Mouse (Mus musculus) forebrain, postnatal 0 days (tissue): ENCODE measurements around the gene Hoxd3. TPM values are rescaled to one million over a fixed set of nuclear protein-coding genes. Genes with fewer than 3 reads are reported as not detected.
A peak's percentile ranks its signal among the peaks of the same experiment; 100 is the strongest.

Experiments
- ATAC-seq: fragments of 200-750 bp; cut with Nextera tagmentation; 2 replicates; pipeline ENCODE4 v1.8.0; 2017; ENCODE audit warnings: mild to moderate bottlenecking, moderate library complexity
- DNase-seq: peaks from one replicate; pipeline ENCODE4 v3.0.0-alpha.2; 2015
- H3K27ac ChIP-seq: fragments of 300-500 bp; sonication (generic); 2 replicates; pipeline ENCODE4 v1.5.1; 2014; ENCODE audit warnings: low read depth, mild to moderate bottlenecking, antibody characterized with exemption, low read length, moderate library complexity, mixed read lengths
- H3K27me3 ChIP-seq: fragments of 300-500 bp; sonication (generic); 2 replicates; pipeline ENCODE4 v1.6.1; 2014; ENCODE audit warnings: mild to moderate bottlenecking, low read length, mixed read lengths; ENCODE audit not compliant: insufficient read depth
- H3K36me3 ChIP-seq: fragments of 300-500 bp; sonication (generic); 2 replicates; pipeline ENCODE4 v1.6.1; 2014; ENCODE audit warnings: mild to moderate bottlenecking, moderate library complexity; ENCODE audit not compliant: insufficient read depth
- H3K4me1 ChIP-seq: fragments of 300-500 bp; sonication (generic); 2 replicates; pipeline ENCODE4 v1.6.1; 2014; ENCODE audit warnings: antibody characterized with exemption; ENCODE audit not compliant: insufficient read depth
- H3K4me2 ChIP-seq: fragments of 300-500 bp; sonication (generic); 2 replicates; pipeline ENCODE4 v1.6.1; 2014; ENCODE audit warnings: low read depth, mild to moderate bottlenecking, moderate library complexity
- H3K4me3 ChIP-seq: fragments of 300-500 bp; sonication (generic); 2 replicates; pipeline ENCODE4 v1.5.1; 2014; ENCODE audit warnings: low read depth, low read length, mixed read lengths
- H3K9ac ChIP-seq: fragments of 300-500 bp; sonication (generic); 2 replicates; pipeline ENCODE4 v1.6.1; 2014; ENCODE audit warnings: mild to moderate bottlenecking
- H3K9me3 ChIP-seq: fragments of 300-500 bp; sonication (generic); 2 replicates; pipeline ENCODE4 v1.6.1; 2016; ENCODE audit warnings: low read length
- CTCF ChIP-seq: sonication (generic); IDR thresholded peaks from 2 replicates; pipeline ENCODE4 v1.5.1; 2016; ENCODE audit warnings: antibody characterized with exemption, control low read depth, low read depth
- WGBS: fragments of 180-500 bp; shearing (Covaris S2); extraction: QIAGEN DNeasy Blood & Tissue Kit; methylation state at CpG from one replicate; pipeline ENCODE4 v1.1.7; 2014; 5-methylcytosine and 5-hydroxymethylcytosine counted together
- polyA plus RNA-seq: library from polyadenylated mRNA; unstranded; fragments of >200 nt; fragmentation: Nextera tagmentation; extraction: Ambion mirVana; gene quantifications from 2 replicates; pipeline ENCODE4 v1.2.1, GENCODE M21; 2015
- total RNA-seq: library from RNA; depleted of rRNA; stranded (reverse); fragments of >200 nt; gene quantifications from 2 replicates; pipeline ENCODE4 v1.2.3, GENCODE M21; 2014

The Hoxd3 gene
- total and polyA plus RNA-seq, 2 experiments from 2014 or later = not detected

DNA sequence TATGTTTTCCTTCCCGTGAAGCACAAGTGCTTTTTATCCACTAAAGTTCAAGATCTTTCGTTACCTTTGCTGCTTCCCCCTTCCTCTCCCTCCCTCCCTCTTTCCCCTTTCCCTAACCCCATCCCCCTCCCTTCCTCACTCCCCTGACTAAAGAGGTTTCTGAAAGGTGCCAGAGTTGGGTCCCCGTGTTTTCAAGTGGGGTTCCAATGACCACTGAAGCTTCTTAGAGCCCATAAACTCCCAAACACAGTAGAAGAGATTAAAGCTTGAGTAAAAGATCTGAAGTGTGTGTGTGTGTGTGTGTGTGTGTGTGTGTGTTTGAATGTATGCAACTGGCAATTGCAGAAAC is 42.5 kb upstream of the Hoxd3 start:
- no peak for TF ChIP-seq CTCF
- Histone ChIP-seq H3K4me3 (no peak overlapping the region), H3K4me1 (no peaks in the 10 kb centered on the region), H3K4me2 (no peak overlapping the region), H3K27ac (no peak overlapping the region), H3K9ac (no peak overlapping the region), H3K27me3 (peaks cover 95% of the 10 kb centered on the region), H3K36me3 (no peaks in the 10 kb centered on the region), H3K9me3 (no peaks in the 10 kb centered on the region)
- ATAC-seq (no peak), DNase-seq (no peak)
- 4% methylated on average over 3 of the region's 3 CpGs for WGBS

DNA sequence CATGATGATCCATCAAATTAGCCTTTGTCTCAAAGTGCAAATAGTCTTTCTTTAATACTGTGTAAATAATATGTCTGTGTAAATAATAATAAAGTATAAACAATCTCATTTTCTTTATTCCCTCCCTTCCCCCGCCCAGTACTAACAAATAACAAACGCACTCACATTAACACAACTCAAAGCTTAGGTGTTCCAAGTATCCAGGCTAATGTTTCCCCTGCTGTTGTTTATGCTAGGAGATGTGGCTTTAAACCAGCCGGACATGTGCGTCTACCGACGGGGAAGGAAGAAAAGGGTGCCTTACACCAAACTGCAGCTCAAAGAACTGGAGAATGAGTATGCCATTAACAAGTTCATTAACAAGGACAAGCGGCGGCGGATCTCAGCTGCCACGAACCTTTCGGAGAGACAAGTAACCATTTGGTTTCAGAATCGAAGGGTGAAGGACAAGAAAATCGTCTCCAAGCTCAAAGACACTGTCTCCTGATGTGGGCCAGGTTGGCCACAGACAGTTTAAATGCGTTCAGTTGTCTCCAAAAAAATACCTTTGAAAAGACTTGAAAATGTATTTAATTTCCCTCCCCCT is 42.0 kb upstream of the Hoxd3 start:
- 4% methylated on average over 14 of the region's 14 CpGs for WGBS
- no peaks in the 10 kb centered on the region for H3K9me3 ChIP-seq
- no peak overlapping the region for H3K9ac ChIP-seq
- no peaks in the 10 kb centered on the region for H3K36me3 ChIP-seq
- DNase-seq (no peak), ATAC-seq (no peak)
- H3K4me3 ChIP-seq = no peak overlapping the region
- H3K27ac ChIP-seq = no peak overlapping the region
- H3K27me3 ChIP-seq = peaks cover 95% of the 10 kb centered on the region
- TF ChIP-seq CTCF = no peak
- no peaks in the 10 kb centered on the region for H3K4me1 ChIP-seq
- no peak overlapping the region for H3K4me2 ChIP-seq

DNA sequence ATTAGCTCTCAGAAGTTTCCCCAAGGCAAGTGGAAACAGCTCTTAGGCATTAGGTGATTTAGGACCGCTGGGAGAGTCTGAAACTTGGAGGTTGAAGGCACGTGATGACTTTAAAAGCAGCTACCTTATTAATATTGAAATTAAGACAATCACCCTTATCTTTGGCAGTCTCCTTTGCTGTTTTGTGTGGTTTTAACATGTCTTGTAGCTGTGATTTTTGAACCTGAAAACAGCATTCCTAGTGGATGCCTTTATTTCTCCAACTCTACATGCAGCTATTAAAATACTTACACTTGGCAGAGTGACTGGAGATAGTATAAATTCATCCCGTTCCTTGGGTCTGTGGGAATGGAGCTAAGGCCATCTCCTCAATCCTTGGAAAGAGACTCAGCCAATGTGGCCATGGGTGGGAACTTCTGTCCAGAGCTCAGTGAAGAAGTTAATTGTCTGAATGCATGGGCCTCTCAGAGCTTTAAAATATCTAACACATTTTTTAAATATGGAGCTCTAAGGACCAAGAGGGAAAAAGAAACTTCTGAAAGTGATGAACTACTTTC is 41.0 kb upstream of the Hoxd3 start:
- Histone ChIP-seq H3K27me3 (peaks cover 96% of the 10 kb centered on the region), H3K4me1 (no peaks in the 10 kb centered on the region), H3K9ac (no peak overlapping the region), H3K4me2 (no peak overlapping the region), H3K9me3 (no peaks in the 10 kb centered on the region), H3K36me3 (no peaks in the 10 kb centered on the region), H3K4me3 (no peak overlapping the region), H3K27ac (no peak overlapping the region)
- no peak for TF ChIP-seq CTCF
- no peak for DNase-seq
- WGBS = 4% methylated on average over 3 of the region's 3 CpGs
- ATAC-seq = no peak

DNA sequence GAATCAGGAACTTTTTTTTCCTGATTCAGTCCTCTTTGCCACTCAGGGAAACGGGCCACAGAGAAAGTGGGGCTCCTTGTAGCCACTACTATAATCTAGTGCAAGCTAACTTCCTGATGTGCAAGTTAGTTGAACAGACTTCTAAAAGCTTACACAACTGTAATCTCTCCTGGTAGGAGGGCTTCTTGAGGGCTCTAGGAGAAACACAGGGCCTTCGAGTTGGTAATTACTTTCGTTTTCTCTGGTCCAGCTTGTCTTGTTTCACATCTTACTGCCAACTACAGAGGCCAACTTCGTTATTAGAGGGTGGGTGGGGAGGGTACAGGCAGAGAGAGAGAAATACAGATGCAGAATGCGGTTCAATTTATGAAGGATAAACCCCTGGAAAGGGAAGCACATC is 39.9 kb upstream of the Hoxd3 start:
- DNase-seq = no peak
- Histone ChIP-seq H3K4me1 (no peaks in the 10 kb centered on the region), H3K4me3 (no peak overlapping the region), H3K9me3 (no peaks in the 10 kb centered on the region), H3K27me3 (peaks cover 97% of the 10 kb centered on the region), H3K27ac (no peak overlapping the region), H3K36me3 (no peaks in the 10 kb centered on the region), H3K9ac (no peak overlapping the region), H3K4me2 (no peak overlapping the region)
- 9% methylated on average over 5 of the region's 5 CpGs for WGBS
- no peak for TF ChIP-seq CTCF
- ATAC-seq = no peak

DNA sequence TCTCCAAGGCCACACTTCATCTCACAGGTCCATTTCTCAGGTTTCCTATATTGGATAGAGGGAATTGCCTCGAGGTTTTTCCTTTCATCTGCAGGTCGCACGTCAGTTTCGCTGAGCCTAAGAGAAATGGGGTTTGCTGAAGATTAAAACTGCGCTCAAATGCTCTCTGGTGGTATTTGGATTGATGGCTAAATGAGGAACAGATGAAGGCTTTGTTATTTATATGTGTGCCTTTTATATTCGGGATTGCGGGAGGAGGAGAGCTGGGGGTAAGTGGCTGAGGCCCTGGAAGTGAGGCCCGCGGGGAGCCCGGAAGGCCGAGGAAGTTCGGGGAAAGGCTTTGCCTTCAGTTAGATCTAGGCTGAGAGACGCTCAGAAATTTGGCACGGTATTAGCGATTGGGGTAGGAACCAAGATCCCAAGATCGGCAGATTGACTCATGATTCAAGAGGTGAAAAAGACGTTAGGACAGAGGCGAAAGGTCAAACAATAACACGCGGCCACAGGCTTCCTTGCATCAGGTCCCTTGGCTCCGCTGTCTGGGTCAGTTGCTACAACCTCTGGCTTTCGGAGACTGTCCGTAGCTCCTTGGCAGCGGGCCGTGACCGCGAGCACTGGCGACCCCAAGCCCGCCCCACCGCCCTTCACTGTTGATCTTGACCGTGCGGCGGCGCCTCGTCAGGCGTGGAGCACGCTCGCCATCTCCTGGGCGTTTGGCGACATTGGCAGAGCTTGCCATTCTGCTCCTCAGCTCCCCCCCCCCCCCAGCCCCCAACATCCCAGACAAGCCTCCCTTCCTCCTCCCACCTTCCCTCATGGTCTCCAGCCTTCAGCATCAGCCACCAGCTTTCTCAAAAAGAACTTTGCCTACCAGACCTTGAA is 39.0 kb upstream of the Hoxd3 start:
- H3K4me2 ChIP-seq = peak overlapping the region; percentile 38; the same call in 1 of the 2 replicates
- no peaks in the 10 kb centered on the region for H3K36me3 ChIP-seq
- peak; percentile 80 for TF ChIP-seq CTCF
- H3K9me3 ChIP-seq = no peaks in the 10 kb centered on the region
- H3K27ac ChIP-seq = no peak overlapping the region
- H3K27me3 ChIP-seq = peaks cover 97% of the 10 kb centered on the region
- H3K4me1 ChIP-seq = no peaks in the 10 kb centered on the region
- no peak for DNase-seq
- peak overlapping the region; percentile 23 for H3K4me3 ChIP-seq
- ATAC-seq = peak; percentile 65; the same call in 1 of the 2 replicates
- H3K9ac ChIP-seq = no peak overlapping the region
- WGBS = 6% methylated on average over 40 of the region's 40 CpGs

DNA sequence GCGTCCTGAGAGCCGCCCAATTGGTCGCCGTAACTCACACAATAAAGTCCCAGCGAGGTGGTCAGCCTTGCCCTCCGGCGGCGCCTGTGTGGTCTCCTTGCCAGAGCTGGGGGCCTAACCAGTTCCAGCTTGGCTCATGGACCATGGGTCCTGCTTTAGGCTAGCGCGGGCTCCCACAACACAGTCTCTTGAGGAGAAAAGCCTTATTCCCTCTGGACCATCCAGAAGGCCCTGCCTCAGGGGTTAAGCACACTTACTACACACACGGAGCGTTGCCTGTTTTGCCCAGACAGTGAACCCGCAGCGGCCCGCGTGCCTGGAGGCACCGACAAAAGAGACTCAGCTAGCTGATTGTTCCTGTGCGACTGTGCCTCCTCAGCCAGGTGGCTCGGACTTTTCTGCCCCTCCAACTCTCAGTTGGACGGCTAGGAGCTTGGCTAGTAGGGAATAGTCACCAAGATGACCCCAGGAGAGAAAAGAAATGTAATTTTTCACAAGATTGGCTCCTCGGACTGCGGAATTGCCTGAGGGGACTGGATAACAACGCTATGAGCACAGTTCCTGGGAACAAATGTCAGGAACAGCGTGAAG is 37.8 kb upstream of the Hoxd3 start:
- H3K4me1 ChIP-seq = no peaks in the 10 kb centered on the region
- no peak overlapping the region for H3K27ac ChIP-seq
- peaks cover 96% of the 10 kb centered on the region for H3K27me3 ChIP-seq
- no peak overlapping the region for H3K4me3 ChIP-seq
- ATAC-seq (no peak), DNase-seq (no peak)
- no peak for TF ChIP-seq CTCF
- no peak overlapping the region for H3K4me2 ChIP-seq
- WGBS = 2% methylated on average over 24 of the region's 24 CpGs
- H3K9ac ChIP-seq = no peak overlapping the region
- no peaks in the 10 kb centered on the region for H3K36me3 ChIP-seq
- no peaks in the 10 kb centered on the region for H3K9me3 ChIP-seq
